Mouse (Mus musculus): ENCODE data around the gene Echdc2. TPM values are rescaled to one million over a fixed set of nuclear protein-coding genes. Genes with fewer than 3 reads are reported as not detected.

Gene Echdc2
- total RNA-seq, 2 experiments from 2014 or later, result 6.7 TPM; not detected in 1

GRCm38 (mm10) chr4:108196277-108196855 lies 31.1 kb downstream of the Echdc2 start:
- no peak for ATAC-seq (replicated peaks; ENCODE audit: low FRiP score, poor library complexity, severe bottlenecking)

GRCm38 (mm10) chr4:108199236-108199635 lies 34.0 kb downstream of the Echdc2 start:
- ATAC-seq (replicated peaks; ENCODE audit: low FRiP score, poor library complexity, severe bottlenecking), result no peak

- no peak for ATAC-seq (replicated peaks; ENCODE audit: low FRiP score, poor library complexity, severe bottlenecking)
These were observed 39.4 kb downstream of the Echdc2 start for GRCm38 (mm10) chr4:108204629-108205028.

GRCm38 (mm10) chr4:108213023-108213422 lies 47.8 kb downstream of the Echdc2 start:
- no peak for ATAC-seq (replicated peaks; ENCODE audit: low FRiP score, poor library complexity, severe bottlenecking)

- no peak for ATAC-seq (replicated peaks; ENCODE audit: low FRiP score, poor library complexity, severe bottlenecking)
These were observed 52.3 kb downstream of the Echdc2 start, which contains the start of gene Zyg11a for GRCm38 (mm10) chr4:108217332-108218179. Gene Zyg11a (minus strand): TSS chr4:108218048.

- ATAC-seq (replicated peaks; ENCODE audit: low FRiP score, poor library complexity, severe bottlenecking), result no peak
These were observed 53.8 kb downstream of the Echdc2 start for GRCm38 (mm10) chr4:108219019-108219418.

GRCm38 (mm10) chr4:108222507-108222906 lies 57.3 kb downstream of the Echdc2 start:
- ATAC-seq (replicated peaks; ENCODE audit: low FRiP score, poor library complexity, severe bottlenecking), result no peak

- ATAC-seq (replicated peaks; ENCODE audit: low FRiP score, poor library complexity, severe bottlenecking), result no peak
These were observed 60.2 kb downstream of the Echdc2 start for GRCm38 (mm10) chr4:108225341-108225872.

Other genes with a start within 250 kb of the Echdc2 start
- 6.3 and 14.4 TPM in 2 replicates for gene Cpt2, start 241.8 kb upstream of the Echdc2 start, total RNA-seq (2015; ENCODE audit: low replicate concordance)
- 18.5 and 19.1 TPM in 2 replicates for gene Cpt2, start 241.8 kb upstream of the Echdc2 start, total RNA-seq (2017; ENCODE audit: low replicate concordance)
- not detected in 2 replicates for gene Slc1a7, start 197.1 kb upstream of the Echdc2 start, total RNA-seq (2015; ENCODE audit: low replicate concordance)
- not detected in 2 replicates for gene Slc1a7, start 197.1 kb upstream of the Echdc2 start, total RNA-seq (2017; ENCODE audit: low replicate concordance)
- not detected in 2 replicates for gene Podn, start 69.0 kb upstream of the Echdc2 start, total RNA-seq (2015; ENCODE audit: low replicate concordance)
- gene Podn, start 69.0 kb upstream of the Echdc2 start, total RNA-seq (2017; ENCODE audit: low replicate concordance), result 0.13 TPM in 1 of 2 replicates, not detected in the other
- 71.3 and 122 TPM in 2 replicates for gene Scp2, start 20.4 kb upstream of the Echdc2 start, total RNA-seq (2015; ENCODE audit: low replicate concordance)
- 52.6 and 102 TPM in 2 replicates for gene Scp2, start 20.4 kb upstream of the Echdc2 start, total RNA-seq (2017; ENCODE audit: low replicate concordance)
- not detected in 2 replicates for gene Zyg11a, start 52.6 kb downstream of the Echdc2 start, total RNA-seq (2015; ENCODE audit: low replicate concordance)
- gene Zyg11a, start 52.6 kb downstream of the Echdc2 start, total RNA-seq (2017; ENCODE audit: low replicate concordance), result not detected in 2 replicates
- 3.8 and 5.0 TPM in 2 replicates for gene Zyg11b, start 135.7 kb downstream of the Echdc2 start, total RNA-seq (2015; ENCODE audit: low replicate concordance)
- 2.0 and 4.5 TPM in 2 replicates for gene Zyg11b, start 135.7 kb downstream of the Echdc2 start, total RNA-seq (2017; ENCODE audit: low replicate concordance)
- 2.5 TPM in 1 of 2 replicates, not detected in the other for gene Coa7, start 162.7 kb downstream of the Echdc2 start, total RNA-seq (2015; ENCODE audit: low replicate concordance)
- 2.8 and 11.9 TPM in 2 replicates for gene Coa7, start 162.7 kb downstream of the Echdc2 start, total RNA-seq (2017; ENCODE audit: low replicate concordance)
- not detected in 2 replicates for gene Shisal2a, start 217.9 kb downstream of the Echdc2 start, total RNA-seq (2015; ENCODE audit: low replicate concordance)
- gene Shisal2a, start 217.9 kb downstream of the Echdc2 start, total RNA-seq (2017; ENCODE audit: low replicate concordance), result not detected in 2 replicates
- gene Gpx7, start 241.5 kb downstream of the Echdc2 start, total RNA-seq (2015; ENCODE audit: low replicate concordance), result not detected in 2 replicates
- gene Gpx7, start 241.5 kb downstream of the Echdc2 start, total RNA-seq (2017; ENCODE audit: low replicate concordance), result not detected in 2 replicates

Data from erythroid progenitor cell, adult 5-6 weeks (primary cell).